Mouse (Mus musculus) fat pad, adult 2 months (tissue): ENCODE measurements around the gene Emcn.

ENCODE experiments used
- DNase-seq: peaks from one replicate; pipeline ENCODE4 v3.0.0-alpha.2; 2011; ENCODE audit warnings: low read depth, low spot score; ENCODE audit errors: extremely low read depth

Gene Emcn

GRCm38 (mm10) chr3:137382311-137382710, 41.4 kb downstream of the Emcn start:
- no peak for DNase-seq

DNA sequence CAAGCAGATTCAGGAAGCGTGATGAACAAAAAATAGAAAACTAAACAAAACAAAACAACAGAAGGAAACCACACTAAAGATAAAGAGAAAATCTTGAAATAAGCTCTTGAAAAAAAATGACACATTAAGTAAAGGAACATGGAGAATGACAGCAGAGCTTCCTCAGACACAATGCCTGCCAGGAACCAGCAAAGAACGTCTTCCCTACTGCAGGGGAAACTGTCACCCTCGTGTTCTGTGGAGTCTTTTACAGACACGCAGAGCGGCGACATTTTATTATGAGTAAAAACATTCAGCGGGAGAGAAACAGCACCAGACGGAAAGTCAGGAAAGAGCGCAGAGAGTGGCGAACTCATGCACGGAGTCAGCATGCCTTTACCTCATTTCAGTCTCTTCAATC, 54.7 kb downstream of the Emcn start:
- DNase-seq, result no peak

- no peak for DNase-seq
Measured at GRCm38 (mm10) chr3:137415451-137416086, 74.7 kb downstream of the Emcn start.

GRCm38 (mm10) chr3:137418636-137419035, 77.8 kb downstream of the Emcn start:
- DNase-seq, result no peak

- no peak for DNase-seq
Measured at GRCm38 (mm10) chr3:137429516-137429915, 88.6 kb downstream of the Emcn start.

GRCm38 (mm10) chr3:137464902-137465629, 124.2 kb downstream of the Emcn start:
- DNase-seq, result no peak

DNA sequence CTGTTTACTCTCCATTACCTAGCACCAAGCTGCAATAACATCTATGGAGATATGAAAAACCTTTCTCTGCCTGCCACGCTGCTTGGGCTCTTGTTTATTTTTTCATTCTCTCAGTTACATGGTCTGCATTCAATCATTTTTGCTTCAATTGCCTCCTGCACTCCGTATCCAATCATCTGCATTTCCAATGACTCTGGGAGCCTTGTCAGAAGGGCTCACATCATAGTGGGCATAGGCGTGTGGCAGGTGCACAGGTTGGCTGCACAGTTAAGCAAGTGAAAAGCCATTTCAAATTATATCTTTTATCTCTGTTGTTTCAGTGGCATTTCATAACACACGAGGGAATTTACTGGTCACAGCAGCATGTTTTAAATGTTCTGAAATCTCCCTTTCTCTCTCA, 125.1 kb downstream of the Emcn start:
- no peak for DNase-seq

GRCm38 (mm10) chr3:137466766-137467165, 125.9 kb downstream of the Emcn start:
- DNase-seq, result no peak

GRCm38 (mm10) chr3:137467386-137467785, 126.5 kb downstream of the Emcn start:
- DNase-seq, result no peak

GRCm38 (mm10) chr3:137472145-137472544, 131.3 kb downstream of the Emcn start:
- no peak for DNase-seq

DNA sequence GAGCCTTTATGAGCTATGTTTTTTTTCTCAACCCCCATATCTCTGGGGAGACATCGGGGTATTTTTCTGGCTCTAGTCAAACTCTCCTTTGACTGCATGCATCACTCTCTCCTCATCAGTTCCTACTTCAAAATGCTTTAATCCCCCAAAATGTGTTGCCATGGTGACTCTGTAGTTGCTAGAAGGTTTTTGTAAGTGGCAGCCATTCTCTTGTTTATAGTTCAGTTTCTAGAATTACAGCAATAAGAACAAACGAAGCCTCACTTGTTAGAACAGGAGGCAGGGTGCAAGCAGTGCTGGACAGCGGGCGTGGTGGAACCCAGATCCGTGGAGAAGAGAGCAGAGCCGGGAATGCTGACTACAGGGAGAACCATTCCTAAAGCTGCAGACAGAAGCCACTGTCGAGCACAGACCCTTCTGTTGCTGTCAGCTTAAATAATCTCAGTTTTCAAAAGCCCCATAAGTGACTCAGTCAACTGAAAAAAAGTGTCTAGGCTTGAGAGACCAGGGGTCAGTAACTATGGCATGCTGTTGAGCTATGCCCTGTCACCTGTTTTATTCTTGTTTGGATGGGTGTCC, 139.0 kb downstream of the Emcn start:
- no peak for DNase-seq

DNA sequence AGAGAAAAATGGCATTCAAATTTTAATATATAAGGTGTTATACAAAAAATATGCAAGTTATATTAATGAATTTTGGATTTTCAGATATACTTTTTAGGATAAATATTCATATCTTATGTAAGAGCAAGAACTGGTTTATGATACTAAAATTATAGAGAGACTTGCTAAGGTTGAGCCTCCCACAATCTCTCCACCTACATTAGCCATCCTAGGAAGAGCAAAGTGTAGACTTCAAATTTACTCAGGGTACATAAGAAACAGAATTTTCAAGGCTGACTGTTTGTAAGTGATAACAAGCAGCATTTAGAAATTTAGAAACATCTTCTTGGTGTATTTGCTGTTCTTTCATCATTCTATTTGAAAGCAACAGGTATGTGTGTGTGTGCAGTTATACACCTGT, 140.3 kb downstream of the Emcn start:
- no peak for DNase-seq
